Mouse (Mus musculus): Measurements from ENCODE around the gene Actl6b. TPM values are rescaled to one million over a fixed set of nuclear protein-coding genes. Genes with fewer than 3 reads are reported as not detected.

The Actl6b gene
- polyA plus RNA-seq, 1 experiment from 2014 or later, result not detected

- Histone ChIP-seq H3K4me3 (ENCODE audit: inconsistent target) (peak overlapping the region; percentile 32), H3K27ac (peak overlapping the region; percentile 40), H3K36me3 (ENCODE audit: inconsistent target) (no peaks in the 10 kb centered on the region), H3K79me2 (ENCODE audit: inconsistent target) (peaks cover 13% of the 10 kb centered on the region; the same call in 1 of the 2 replicates)
- 28% methylated on average over 28 of the region's 30 CpGs for WGBS (ENCODE audit: missing documents)
These were observed 43.4 kb downstream of the Actl6b start for GRCm38 (mm10) chr5:137596601-137597261.

GRCm38 (mm10) chr5:137597625-137598024 is 44.3 kb downstream of the Actl6b start:
- no peak overlapping the region for H3K27ac ChIP-seq
- no peak overlapping the region for H3K4me3 ChIP-seq (ENCODE audit: inconsistent target)
- H3K79me2 ChIP-seq (ENCODE audit: inconsistent target), result peaks cover 20% of the 10 kb centered on the region
- no peaks in the 10 kb centered on the region for H3K36me3 ChIP-seq (ENCODE audit: inconsistent target)
- WGBS (ENCODE audit: missing documents), result 62% methylated on average over 6 of the region's 6 CpGs

- Histone ChIP-seq H3K79me2 (ENCODE audit: inconsistent target) (peaks cover 27% of the 10 kb centered on the region), H3K4me3 (ENCODE audit: inconsistent target) (no peak overlapping the region), H3K27ac (no peak overlapping the region), H3K36me3 (ENCODE audit: inconsistent target) (no peaks in the 10 kb centered on the region)
- 27% methylated on average over 2 of the region's 2 CpGs for WGBS (ENCODE audit: missing documents)
These were observed 44.9 kb downstream of the Actl6b start for GRCm38 (mm10) chr5:137598100-137598826.

GRCm38 (mm10) chr5:137599600-137599999 is 46.3 kb downstream of the Actl6b start:
- no peaks in the 10 kb centered on the region for H3K36me3 ChIP-seq (ENCODE audit: inconsistent target)
- peak overlapping the region; percentile 67 for H3K4me3 ChIP-seq (ENCODE audit: inconsistent target)
- 32% methylated on average over 9 of the region's 9 CpGs for WGBS (ENCODE audit: missing documents)
- H3K79me2 ChIP-seq (ENCODE audit: inconsistent target), result peaks cover 33% of the 10 kb centered on the region
- H3K27ac ChIP-seq, result peak overlapping the region; percentile 98

- Histone ChIP-seq H3K4me3 (ENCODE audit: inconsistent target) (peak overlapping the region; percentile 67), H3K36me3 (ENCODE audit: inconsistent target) (no peaks in the 10 kb centered on the region), H3K79me2 (ENCODE audit: inconsistent target) (peaks cover 33% of the 10 kb centered on the region), H3K27ac (peak overlapping the region; percentile 98)
- 2% methylated on average over 19 of the region's 19 CpGs for WGBS (ENCODE audit: missing documents)
These were observed 46.9 kb downstream of the Actl6b start for GRCm38 (mm10) chr5:137600281-137600618.

GRCm38 (mm10) chr5:137600619-137601364 is 47.5 kb downstream of the Actl6b start, which contains the start of gene Mospd3:
Mospd3 (minus strand) TSS chr5:137601058.
- Histone ChIP-seq H3K4me3 (ENCODE audit: inconsistent target) (peak within 1 kb of the TSS; percentile 67), H3K27ac (peak within 1 kb of the TSS; percentile 98), H3K79me2 (ENCODE audit: inconsistent target) (peaks cover 33% of the 10 kb centered on the region), H3K36me3 (ENCODE audit: inconsistent target) (no peaks in the 10 kb centered on the region)
- under 1% methylated on average over 41 of the region's 41 CpGs for WGBS (ENCODE audit: missing documents)

- H3K36me3 ChIP-seq (ENCODE audit: inconsistent target), result no peaks in the 10 kb centered on the region
- peak overlapping the region; percentile 67 for H3K4me3 ChIP-seq (ENCODE audit: inconsistent target)
- WGBS (ENCODE audit: missing documents), result 0% methylated on average over 22 of the region's 22 CpGs
- H3K27ac ChIP-seq, result peak overlapping the region; percentile 98
- H3K79me2 ChIP-seq (ENCODE audit: inconsistent target), result peaks cover 33% of the 10 kb centered on the region
These were observed 48.0 kb downstream of the Actl6b start for GRCm38 (mm10) chr5:137601365-137601729.

GRCm38 (mm10) chr5:137607860-137608653 is 54.7 kb downstream of the Actl6b start:
- Histone ChIP-seq H3K4me3 (ENCODE audit: inconsistent target) (no peak overlapping the region), H3K27ac (no peak overlapping the region), H3K36me3 (ENCODE audit: inconsistent target) (no peaks in the 10 kb centered on the region), H3K79me2 (ENCODE audit: inconsistent target) (peaks cover 9% of the 10 kb centered on the region; the same call in 1 of the 2 replicates)
- WGBS (ENCODE audit: missing documents), result 83% methylated on average over 24 of the region's 26 CpGs

GRCm38 (mm10) chr5:137608654-137609190 is 55.4 kb downstream of the Actl6b start:
- WGBS (ENCODE audit: missing documents), result 86% methylated on average over 16 of the region's 23 CpGs
- Histone ChIP-seq H3K36me3 (ENCODE audit: inconsistent target) (no peaks in the 10 kb centered on the region), H3K79me2 (ENCODE audit: inconsistent target) (peaks cover 2% of the 10 kb centered on the region; the same call in 1 of the 2 replicates), H3K4me3 (ENCODE audit: inconsistent target) (no peak overlapping the region), H3K27ac (no peak overlapping the region)

GRCm38 (mm10) chr5:137609292-137609691 is 56.0 kb downstream of the Actl6b start:
- 84% methylated on average over 3 of the region's 3 CpGs for WGBS (ENCODE audit: missing documents)
- no peaks in the 10 kb centered on the region for H3K36me3 ChIP-seq (ENCODE audit: inconsistent target)
- H3K79me2 ChIP-seq (ENCODE audit: inconsistent target), result no peaks in the 10 kb centered on the region; the same call in 1 of the 2 replicates
- H3K27ac ChIP-seq, result no peak overlapping the region
- H3K4me3 ChIP-seq (ENCODE audit: inconsistent target), result no peak overlapping the region

- Histone ChIP-seq H3K79me2 (ENCODE audit: inconsistent target) (no peaks in the 10 kb centered on the region; the same call in 1 of the 2 replicates), H3K36me3 (ENCODE audit: inconsistent target) (no peaks in the 10 kb centered on the region), H3K4me3 (ENCODE audit: inconsistent target) (no peak overlapping the region), H3K27ac (no peak overlapping the region)
- WGBS (ENCODE audit: missing documents), result 87% methylated on average over 3 of the region's 4 CpGs
These were observed 56.7 kb downstream of the Actl6b start for GRCm38 (mm10) chr5:137610056-137610455.

GRCm38 (mm10) chr5:137610548-137611244 is 57.4 kb downstream of the Actl6b start:
- H3K4me3 ChIP-seq (ENCODE audit: inconsistent target), result no peak overlapping the region
- no peak overlapping the region for H3K27ac ChIP-seq
- no peaks in the 10 kb centered on the region for H3K36me3 ChIP-seq (ENCODE audit: inconsistent target)
- 75% methylated on average over 12 of the region's 12 CpGs for WGBS (ENCODE audit: missing documents)
- H3K79me2 ChIP-seq (ENCODE audit: inconsistent target), result no peaks in the 10 kb centered on the region; the same call in 1 of the 2 replicates

GRCm38 (mm10) chr5:137611245-137611602 is 57.9 kb downstream of the Actl6b start:
- H3K79me2 ChIP-seq (ENCODE audit: inconsistent target), result no peaks in the 10 kb centered on the region
- WGBS (ENCODE audit: missing documents), result 73% methylated on average over 3 of the region's 6 CpGs
- H3K4me3 ChIP-seq (ENCODE audit: inconsistent target), result no peak overlapping the region
- no peak overlapping the region for H3K27ac ChIP-seq
- no peaks in the 10 kb centered on the region for H3K36me3 ChIP-seq (ENCODE audit: inconsistent target)

Measured in macrophage (primary cell).